Mouse (Mus musculus) liver, embryonic 14.5 days (tissue): Measurements from ENCODE around the gene Rer1. TPM values are rescaled to one million over a fixed set of nuclear protein-coding genes. Genes with fewer than 3 reads are reported as not detected.

Source experiments
- ATAC-seq: fragments of 200-750 bp; cut with Nextera tagmentation; 2 replicates; pipeline ENCODE4 v1.8.0; 2017; ENCODE audit warnings: moderate number of reproducible peaks, mild to moderate bottlenecking, moderate library complexity; ENCODE audit not compliant: insufficient read depth
- DNase-seq, 3 experiments: peaks; one replicate each; pipeline ENCODE4 v3.0.0-alpha.2; 2012 to 2013; ENCODE audit warnings: low read depth in 3 of 3, low spot score in 3 of 3
- H3K27ac ChIP-seq: fragments of 300-500 bp; sonication (generic); 2 replicates; pipeline ENCODE4 v1.5.1; 2014; ENCODE audit warnings: moderate library complexity, mild to moderate bottlenecking, control low read depth, inconsistent platforms
- H3K27me3 ChIP-seq: fragments of 300-500 bp; sonication (generic); 2 replicates; pipeline ENCODE4 v1.6.1; 2014; ENCODE audit warnings: mild to moderate bottlenecking, low read length, moderate library complexity; ENCODE audit not compliant: control insufficient read depth, insufficient read depth
- H3K36me3 ChIP-seq: fragments of 300-500 bp; sonication (generic); replicated peaks from 2 replicates; pipeline ENCODE4 v1.6.1; 2014; ENCODE audit warnings: low read depth; ENCODE audit not compliant: control insufficient read depth, insufficient read depth
- H3K4me1 ChIP-seq, 2 experiments: fragments of 200-500 bp in 1 of 2; fragments of 300-500 bp in 1 of 2; sonication (generic) in 1 of 2; replicated peaks; 2 replicates each; pipeline ENCODE4 v1.6.1; 2012 to 2014; ENCODE audit warnings: antibody characterized with exemption in 1 of 2, inconsistent platforms in 1 of 2, low read length in 1 of 2; ENCODE audit not compliant: control insufficient read depth in 2 of 2, insufficient read depth in 2 of 2
- H3K4me2 ChIP-seq: fragments of 300-500 bp; sonication (generic); 2 replicates; pipeline ENCODE4 v1.6.1; 2014; ENCODE audit warnings: low read depth, mild to moderate bottlenecking, control low read depth, moderate library complexity
- H3K4me3 ChIP-seq, 2 experiments: fragments of 200-500 bp in 1 of 2; fragments of 300-500 bp in 1 of 2; sonication (generic) in 1 of 2; 2 replicates each; pipeline ENCODE4 v1.5.1; 2012 to 2014; ENCODE audit warnings: low read depth in 2 of 2, low read length in 2 of 2, mild to moderate bottlenecking in 2 of 2, control low read depth in 1 of 2, inconsistent platforms in 1 of 2, moderate library complexity in 1 of 2; ENCODE audit not compliant: insufficient read depth in 1 of 2
- H3K9ac ChIP-seq: fragments of 300-500 bp; sonication (generic); replicated peaks from 2 replicates; pipeline ENCODE4 v1.6.1; 2014; ENCODE audit warnings: mild to moderate bottlenecking, control low read depth, moderate library complexity
- H3K9me3 ChIP-seq: fragments of 300-500 bp; sonication (generic); 2 replicates; pipeline ENCODE4 v1.6.1; 2016; ENCODE audit warnings: low read length, mixed read lengths; ENCODE audit not compliant: control insufficient read depth
- CTCF ChIP-seq: IDR thresholded peaks from 2 replicates; pipeline ENCODE4 v1.5.1; 2016; ENCODE audit warnings: antibody characterized with exemption, low read depth, control low read depth
- EP300 ChIP-seq: IDR thresholded peaks from 2 replicates; pipeline ENCODE4 v1.6.1; 2016; ENCODE audit warnings: antibody characterized with exemption, low read depth
- WGBS: fragments of 180-500 bp; shearing (Covaris S2); extraction: QIAGEN DNeasy Blood & Tissue Kit; methylation state at CpG from one replicate; pipeline ENCODE4 v1.1.7; 2014; ENCODE audit not compliant: insufficient replicate concordance; 5-methylcytosine and 5-hydroxymethylcytosine counted together
- polyA plus RNA-seq, 2 experiments: library from polyadenylated mRNA; depleted of rRNA in 1 of 2; stranded (reverse) in 1 of 2; unstranded in 1 of 2; fragments of >200 nt; fragmentation: Nextera tagmentation in 1 of 2; extraction: Ambion mirVana in 1 of 2; gene quantifications; 2 replicates each; pipeline versions ENCODE4 v1.2.1 to v1.2.3; 2012 to 2014

Gene Rer1
- polyA plus RNA-seq, 2 experiments, result 50.8 to 97.7 TPM

- ATAC-seq (no peak), DNase-seq (no peak)
- Histone ChIP-seq H3K4me3 (no peak overlapping the region), H3K36me3 (no peaks in the 10 kb centered on the region), H3K4me1 (no peaks in the 10 kb centered on the region), H3K27ac (no peak overlapping the region), H3K9ac (no peak overlapping the region), H3K27me3 (peaks cover 24% of the 10 kb centered on the region), H3K4me2 (no peak overlapping the region), H3K9me3 (no peaks in the 10 kb centered on the region)
- WGBS, result 2% methylated on average over 25 of the region's 25 CpGs
- TF ChIP-seq EP300 (no peak), CTCF (no peak)
Observed at GRCm38 (mm10) chr4:155043289-155043625, 42.9 kb downstream of the Rer1 start.

- Histone ChIP-seq H3K4me3 (no peak overlapping the region), H3K4me2 (no peak overlapping the region), H3K9me3 (no peaks in the 10 kb centered on the region), H3K9ac (no peak overlapping the region), H3K4me1 (no peaks in the 10 kb centered on the region), H3K27me3 (peaks cover 24% of the 10 kb centered on the region), H3K27ac (no peak overlapping the region), H3K36me3 (no peaks in the 10 kb centered on the region)
- WGBS, result 2% methylated on average over 64 of the region's 65 CpGs
- TF ChIP-seq CTCF, result no peak
- TF ChIP-seq EP300, result no peak
- ATAC-seq (no peak), DNase-seq (no peak)
Observed at GRCm38 (mm10) chr4:155042606-155043288, 43.4 kb downstream of the Rer1 start.

GRCm38 (mm10) chr4:155040696-155041095 is 45.5 kb downstream of the Rer1 start:
- WGBS, result 53% methylated on average over 6 of the region's 6 CpGs
- no peak for TF ChIP-seq EP300
- TF ChIP-seq CTCF, result no peak
- no peak for DNase-seq
- no peak overlapping the region for H3K27ac ChIP-seq
- no peaks in the 10 kb centered on the region for H3K36me3 ChIP-seq
- H3K4me3 ChIP-seq, result no peak overlapping the region
- H3K4me1 ChIP-seq, result no peaks in the 10 kb centered on the region
- H3K9me3 ChIP-seq, result no peaks in the 10 kb centered on the region
- ATAC-seq, result no peak
- peaks cover 24% of the 10 kb centered on the region for H3K27me3 ChIP-seq
- no peak overlapping the region for H3K9ac ChIP-seq
- no peak overlapping the region for H3K4me2 ChIP-seq

DNA sequence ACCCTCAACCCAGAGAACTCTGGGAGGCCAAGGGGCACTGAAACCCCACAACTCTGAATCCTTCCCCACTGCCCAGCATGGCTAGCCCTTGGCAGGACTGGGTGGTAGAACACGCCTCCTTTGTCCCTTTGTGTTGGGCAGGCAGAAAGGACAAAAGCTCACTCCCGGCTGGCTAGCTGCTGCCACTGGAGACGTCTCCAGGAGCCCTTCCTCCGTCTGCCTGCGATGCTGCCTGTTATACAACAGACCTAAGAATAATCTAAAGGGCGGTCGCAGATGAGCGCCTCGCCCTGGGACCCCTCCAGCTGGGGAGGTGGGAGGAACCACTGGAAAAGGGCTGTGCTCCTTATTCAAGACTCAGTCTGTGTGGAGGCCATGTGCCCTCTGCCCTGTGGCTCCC is 46.0 kb downstream of the Rer1 start:
- H3K4me3 ChIP-seq, result no peak overlapping the region
- no peaks in the 10 kb centered on the region for H3K9me3 ChIP-seq
- H3K4me2 ChIP-seq, result no peak overlapping the region
- H3K4me1 ChIP-seq, result no peaks in the 10 kb centered on the region
- DNase-seq (no peak), ATAC-seq (no peak)
- no peaks in the 10 kb centered on the region for H3K36me3 ChIP-seq
- H3K27me3 ChIP-seq, result peaks cover 24% of the 10 kb centered on the region
- 52% methylated on average over 9 of the region's 9 CpGs for WGBS
- TF ChIP-seq EP300 (no peak), CTCF (no peak)
- no peak overlapping the region for H3K9ac ChIP-seq
- no peak overlapping the region for H3K27ac ChIP-seq

DNA sequence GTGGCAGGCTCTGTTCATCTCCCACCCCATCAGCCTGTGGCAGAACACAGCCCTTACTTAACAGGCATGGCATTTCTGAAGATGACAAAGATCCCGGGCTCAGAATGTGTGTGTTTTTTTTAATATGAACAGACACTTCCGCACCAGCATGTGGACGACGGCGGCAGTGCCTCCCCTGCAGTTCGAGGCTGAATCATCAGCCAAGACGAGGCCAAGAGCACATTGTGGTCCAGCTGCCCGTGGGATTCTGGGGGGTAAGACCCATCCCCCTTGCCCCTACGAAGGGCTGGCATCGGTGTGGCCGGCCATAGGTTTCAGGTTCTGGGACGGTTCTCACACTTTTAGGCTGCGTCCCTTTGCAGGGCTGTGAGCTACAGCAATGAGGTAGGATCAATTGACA is 51.4 kb downstream of the Rer1 start:
- Histone ChIP-seq H3K4me3 (no peak overlapping the region), H3K9me3 (no peaks in the 10 kb centered on the region), H3K4me2 (no peak overlapping the region), H3K27me3 (peaks cover 5% of the 10 kb centered on the region), H3K27ac (no peak overlapping the region), H3K4me1 (no peaks in the 10 kb centered on the region), H3K36me3 (no peaks in the 10 kb centered on the region), H3K9ac (no peak overlapping the region)
- ATAC-seq (no peak), DNase-seq (no peak)
- 59% methylated on average over 13 of the region's 13 CpGs for WGBS
- TF ChIP-seq CTCF (no peak), EP300 (no peak)
